Mouse (Mus musculus) intestine, embryonic 14.5 days (tissue): ENCODE results near the gene Rars. TPM values are rescaled to one million over a fixed set of nuclear protein-coding genes. Genes with fewer than 3 reads are reported as not detected.

Experiments used
- ATAC-seq: fragments of 200-750 bp; cut with Nextera tagmentation; replicated peaks from 2 replicates; pipeline ENCODE4 v1.8.0; 2017; ENCODE audit warnings: low read depth, moderate number of reproducible peaks, moderate TSS enrichment, moderate library complexity; ENCODE audit not compliant: low FRiP score, low TSS enrichment
- DNase-seq: peaks from one replicate; pipeline ENCODE4 v3.0.0-alpha.2; 2018; ENCODE audit warnings: low spot score
- H3K27ac ChIP-seq: fragments of 300-500 bp; sonication (generic); 2 replicates; pipeline ENCODE4 v1.5.1; 2014; ENCODE audit warnings: low read depth, mild to moderate bottlenecking, control low read depth
- H3K27me3 ChIP-seq: fragments of 300-500 bp; sonication (generic); replicated peaks from 2 replicates; pipeline ENCODE4 v1.6.1; 2014; ENCODE audit warnings: low read length, control low read depth; ENCODE audit not compliant: control insufficient read depth, insufficient read depth
- H3K36me3 ChIP-seq: fragments of 300-500 bp; sonication (generic); 2 replicates; pipeline ENCODE4 v1.6.1; 2014; ENCODE audit warnings: low read length, control low read depth; ENCODE audit not compliant: control insufficient read depth, insufficient read depth
- H3K4me1 ChIP-seq: fragments of 300-500 bp; sonication (generic); replicated peaks from 2 replicates; pipeline ENCODE4 v1.6.1; 2014; ENCODE audit warnings: low read length, control low read depth, mixed read lengths; ENCODE audit not compliant: control insufficient read depth, insufficient read depth
- H3K4me2 ChIP-seq: fragments of 300-500 bp; sonication (generic); 2 replicates; pipeline ENCODE4 v1.6.1; 2014; ENCODE audit warnings: low read length
- H3K4me3 ChIP-seq: fragments of 300-500 bp; sonication (generic); 2 replicates; pipeline ENCODE4 v1.5.1; 2014; ENCODE audit warnings: low read depth, low read length, control low read depth, mixed read lengths
- H3K9ac ChIP-seq: fragments of 300-500 bp; sonication (generic); 2 replicates; pipeline ENCODE4 v1.6.1; 2014; ENCODE audit warnings: mild to moderate bottlenecking, low read length
- H3K9me3 ChIP-seq: fragments of 300-500 bp; sonication (generic); 2 replicates; pipeline ENCODE4 v1.6.1; 2016; ENCODE audit warnings: low read length, control low read depth; ENCODE audit not compliant: control insufficient read depth
- WGBS: fragments of 180-500 bp; shearing (Covaris S2); extraction: QIAGEN DNeasy Blood & Tissue Kit; methylation state at CpG from one replicate; pipeline ENCODE4 v1.1.7; 2014; 5-methylcytosine and 5-hydroxymethylcytosine counted together
- polyA plus RNA-seq: library from polyadenylated mRNA; unstranded; fragments of >200 nt; fragmentation: Nextera tagmentation; extraction: Ambion mirVana; gene quantifications from 2 replicates; pipeline ENCODE4 v1.2.1, GENCODE M21; 2014

Gene Rars
- polyA plus RNA-seq, 1 experiment from 2014 or later: 103 TPM

- WGBS: 87% methylated on average over 3 of the region's 3 CpGs
- DNase-seq: no peak
- H3K4me2 ChIP-seq: no peak overlapping the region
- H3K27ac ChIP-seq: no peak overlapping the region
- no peak for ATAC-seq
- peaks cover 84% of the 10 kb centered on the region for H3K36me3 ChIP-seq
- H3K9ac ChIP-seq: no peak overlapping the region
- no peaks in the 10 kb centered on the region for H3K4me1 ChIP-seq
- H3K27me3 ChIP-seq: no peaks in the 10 kb centered on the region
- no peak overlapping the region for H3K4me3 ChIP-seq
- no peaks in the 10 kb centered on the region for H3K9me3 ChIP-seq
These were observed 50.3 kb downstream of the Rars start for GRCm38 (mm10) chr11:35784002-35784401.

GRCm38 (mm10) chr11:35783038-35783437, 51.3 kb downstream of the Rars start:
- no peaks in the 10 kb centered on the region for H3K9me3 ChIP-seq
- H3K4me1 ChIP-seq: no peaks in the 10 kb centered on the region
- H3K27me3 ChIP-seq: no peaks in the 10 kb centered on the region
- WGBS: 89% methylated on average over 5 of the region's 5 CpGs
- ATAC-seq (no peak), DNase-seq (peak; percentile 31)
- peaks cover 87% of the 10 kb centered on the region for H3K36me3 ChIP-seq
- no peak overlapping the region for H3K9ac ChIP-seq
- H3K4me3 ChIP-seq: no peak overlapping the region
- H3K4me2 ChIP-seq: no peak overlapping the region
- H3K27ac ChIP-seq: no peak overlapping the region

- WGBS: 95% methylated on average over 3 of the region's 3 CpGs
- Histone ChIP-seq H3K4me2 (no peak overlapping the region), H3K27me3 (no peaks in the 10 kb centered on the region), H3K27ac (no peak overlapping the region), H3K9me3 (no peaks in the 10 kb centered on the region), H3K4me1 (no peaks in the 10 kb centered on the region), H3K9ac (no peak overlapping the region), H3K4me3 (no peak overlapping the region), H3K36me3 (peaks cover 93% of the 10 kb centered on the region)
- DNase-seq (no peak), ATAC-seq (no peak)
These were observed 51.9 kb downstream of the Rars start for GRCm38 (mm10) chr11:35782444-35782843.

- DNase-seq: no peak
- Histone ChIP-seq H3K4me1 (no peaks in the 10 kb centered on the region), H3K9me3 (no peaks in the 10 kb centered on the region), H3K9ac (no peak overlapping the region), H3K4me3 (no peak overlapping the region), H3K4me2 (no peak overlapping the region), H3K36me3 (peaks cover 94% of the 10 kb centered on the region), H3K27me3 (no peaks in the 10 kb centered on the region), H3K27ac (no peak overlapping the region)
- WGBS: 85% methylated on average over 3 of the region's 3 CpGs
- no peak for ATAC-seq
These were observed 54.0 kb downstream of the Rars start for GRCm38 (mm10) chr11:35780336-35780735.

GRCm38 (mm10) chr11:35776452-35776851, 57.9 kb downstream of the Rars start:
- H3K27me3 ChIP-seq: no peaks in the 10 kb centered on the region
- no peak overlapping the region for H3K9ac ChIP-seq
- no peaks in the 10 kb centered on the region; the same call in 1 of the 2 replicates for H3K4me1 ChIP-seq
- no peak for ATAC-seq
- H3K36me3 ChIP-seq: peaks cover 62% of the 10 kb centered on the region
- H3K4me2 ChIP-seq: no peak overlapping the region
- peak; percentile 38 for DNase-seq
- H3K9me3 ChIP-seq: no peaks in the 10 kb centered on the region
- no peak overlapping the region for H3K4me3 ChIP-seq
- WGBS: 94% methylated on average over 3 of the region's 3 CpGs
- no peak overlapping the region for H3K27ac ChIP-seq

GRCm38 (mm10) chr11:35775606-35776005, 58.7 kb downstream of the Rars start:
- Histone ChIP-seq H3K4me3 (no peak overlapping the region), H3K9ac (no peak overlapping the region), H3K4me1 (no peaks in the 10 kb centered on the region; the same call in 1 of the 2 replicates), H3K36me3 (peaks cover 57% of the 10 kb centered on the region), H3K9me3 (no peaks in the 10 kb centered on the region), H3K27me3 (no peaks in the 10 kb centered on the region), H3K4me2 (no peak overlapping the region), H3K27ac (no peak overlapping the region)
- no peak for ATAC-seq
- WGBS: 95% methylated on average over 3 of the region's 3 CpGs
- no peak for DNase-seq

GRCm38 (mm10) chr11:35770741-35771504, 63.4 kb downstream of the Rars start:
- ATAC-seq (no peak), DNase-seq (peak; percentile 33)
- WGBS: 56% methylated on average over 9 of the region's 9 CpGs
- Histone ChIP-seq H3K4me3 (peak overlapping the region; percentile 97), H3K9ac (peak overlapping the region; percentile 95), H3K27ac (no peak overlapping the region), H3K9me3 (no peaks in the 10 kb centered on the region), H3K27me3 (no peaks in the 10 kb centered on the region), H3K4me2 (peak overlapping the region; percentile 78), H3K36me3 (peaks cover 11% of the 10 kb centered on the region; the same call in 1 of the 2 replicates), H3K4me1 (no peaks in the 10 kb centered on the region; the same call in 1 of the 2 replicates)

- peak overlapping the region; percentile 78 for H3K4me2 ChIP-seq
- no peaks in the 10 kb centered on the region for H3K9me3 ChIP-seq
- peak; percentile 89 for DNase-seq
- ATAC-seq: peak; percentile 94
- no peaks in the 10 kb centered on the region; the same call in 1 of the 2 replicates for H3K4me1 ChIP-seq
- H3K9ac ChIP-seq: peak overlapping the region; percentile 95
- no peaks in the 10 kb centered on the region for H3K27me3 ChIP-seq
- peak overlapping the region; percentile 95 for H3K27ac ChIP-seq
- H3K36me3 ChIP-seq: 0 out of 2 replicates have a peak, but pooled peaks cover 7% of the 10 kb centered on the region
- peak overlapping the region; percentile 97 for H3K4me3 ChIP-seq
- WGBS: 2% methylated on average over 28 of the region's 41 CpGs
These were observed 64.4 kb downstream of the Rars start for GRCm38 (mm10) chr11:35769746-35770437.
